Mouse (Mus musculus) CH12.LX (cell line): ENCODE data around the gene Glb1. TPM values are rescaled to one million over a fixed set of nuclear protein-coding genes. Genes with fewer than 3 reads are reported as not detected.

ENCODE experiments used
- DNase-seq: peaks from one replicate; pipeline ENCODE4 v3.0.0-alpha.2; 2013; ENCODE audit errors: extremely low read depth
- H3K27ac ChIP-seq: 2 replicates; pipeline ENCODE4 v1.5.1; 2012; ENCODE audit warnings: low read depth, mild to moderate bottlenecking, control low read depth, moderate library complexity; ENCODE audit not compliant: insufficient read depth
- H3K27me3 ChIP-seq: replicated peaks from 2 replicates; pipeline ENCODE3; 2012; ENCODE audit warnings: inconsistent platforms
- H3K36me3 ChIP-seq, 2 experiments: replicated peaks in 1 of 2; 2 replicates each; pipeline versions ENCODE3 to v1.6.1; 2012; ENCODE audit warnings: inconsistent platforms in 1 of 2, low read length in 1 of 2, mild to moderate bottlenecking in 1 of 2, mixed read lengths in 1 of 2, moderate library complexity in 1 of 2; ENCODE audit not compliant: control insufficient read depth in 1 of 2, insufficient read depth in 1 of 2
- H3K4me1 ChIP-seq, 2 experiments: 2 replicates each; pipeline ENCODE4 v1.6.1; 2012; ENCODE audit warnings: inconsistent platforms in 1 of 2, moderate library complexity in 1 of 2; ENCODE audit not compliant: insufficient read depth in 2 of 2, control insufficient read depth in 1 of 2
- H3K4me2 ChIP-seq: 2 replicates; pipeline ENCODE4 v1.6.1; 2012; ENCODE audit warnings: low read depth, mild to moderate bottlenecking, control low read depth; ENCODE audit not compliant: poor library complexity, insufficient read depth, severe bottlenecking
- H3K4me3 ChIP-seq, 3 experiments: fragments of 150-350 bp in 1 of 3; sonication (generic) in 1 of 3; replicated peaks in 1 of 3; 2 replicates each; pipeline versions ENCODE3 to v1.5.1; 2011 to 2012; ENCODE audit warnings: low read depth in 2 of 3, low read length in 2 of 3, mild to moderate bottlenecking in 2 of 3, moderate library complexity in 2 of 3, control low read depth in 1 of 3, improper control_type of control experiment in 1 of 3, inconsistent platforms in 1 of 3, mixed read lengths in 1 of 3; ENCODE audit not compliant: poor library complexity in 1 of 3
- H3K79me2 ChIP-seq: replicated peaks from 2 replicates; pipeline ENCODE4 v1.6.1; 2012; ENCODE audit warnings: mild to moderate bottlenecking, moderate library complexity; ENCODE audit not compliant: control insufficient read depth, poor library complexity, insufficient read depth, severe bottlenecking; ENCODE audit errors: extremely low read depth
- H3K9ac ChIP-seq: 2 replicates; pipeline ENCODE4 v1.6.1; 2012; ENCODE audit warnings: low read depth, mild to moderate bottlenecking, control low read depth, moderate library complexity; ENCODE audit not compliant: insufficient read depth
- H3K9me3 ChIP-seq: replicated peaks from 2 replicates; pipeline ENCODE3; 2012; ENCODE audit warnings: low read length, inconsistent platforms, mixed read lengths
- BHLHE40 ChIP-seq: IDR thresholded peaks from 2 replicates; pipeline ENCODE4 v1.6.1; 2011; ENCODE audit warnings: mild to moderate bottlenecking, low read depth, low read length, improper control_type of control experiment
- CTCF ChIP-seq, 2 experiments: IDR thresholded peaks in 1 of 2; conservative IDR thresholded peaks in 1 of 2; 2 replicates each; pipeline ENCODE4 v1.5.1; 2011 to 2012; ENCODE audit warnings: low read depth in 2 of 2, low read length in 2 of 2, improper control_type of control experiment in 1 of 2, inconsistent platforms in 1 of 2, mild to moderate bottlenecking in 1 of 2, moderate library complexity in 1 of 2
- E2F4 ChIP-seq: IDR thresholded peaks from 2 replicates; pipeline ENCODE4 v1.6.1; 2011; ENCODE audit warnings: low read depth, low read length, improper control_type of control experiment; ENCODE audit not compliant: insufficient replicate concordance
- ELF1 ChIP-seq: IDR thresholded peaks from 2 replicates; pipeline ENCODE4 v1.6.1; 2014; ENCODE audit warnings: low read depth, mild to moderate bottlenecking, inconsistent platforms, low read length, improper control_type of control experiment
- EP300 ChIP-seq: IDR thresholded peaks from 2 replicates; pipeline ENCODE4 v1.6.1; 2011; ENCODE audit warnings: low read length, improper control_type of control experiment
- HCFC1 ChIP-seq: IDR thresholded peaks from 2 replicates; pipeline ENCODE4 v1.6.1; 2012; ENCODE audit warnings: low read depth, mild to moderate bottlenecking, inconsistent platforms, low read length, improper control_type of control experiment
- IRF4 ChIP-seq: IDR thresholded peaks from 2 replicates; pipeline ENCODE4 v1.6.1; 2014; ENCODE audit warnings: low read depth, mild to moderate bottlenecking, inconsistent platforms, low read length, improper control_type of control experiment
- JUND ChIP-seq: conservative IDR thresholded peaks from 2 replicates; pipeline ENCODE4 v1.6.1; 2011; ENCODE audit warnings: low read depth, low read length, improper control_type of control experiment
- MAFK ChIP-seq: IDR thresholded peaks from 2 replicates; pipeline ENCODE4 v1.6.1; 2011; ENCODE audit warnings: low read length, improper control_type of control experiment; ENCODE audit not compliant: insufficient replicate concordance
- MAX ChIP-seq: IDR thresholded peaks from 2 replicates; pipeline ENCODE4 v1.6.1; 2011; ENCODE audit warnings: low read length, improper control_type of control experiment
- MEF2A ChIP-seq: IDR thresholded peaks from 2 replicates; pipeline ENCODE4 v1.6.1; 2014; ENCODE audit warnings: low read depth, mild to moderate bottlenecking, inconsistent platforms, low read length, improper control_type of control experiment, borderline replicate concordance
- MXI1 ChIP-seq: IDR thresholded peaks from 2 replicates; pipeline ENCODE4 v1.6.1; 2011; ENCODE audit warnings: mild to moderate bottlenecking, low read depth, low read length, improper control_type of control experiment
- MYC ChIP-seq: IDR thresholded peaks from 2 replicates; pipeline ENCODE4 v1.6.1; 2011; ENCODE audit warnings: low read depth, mild to moderate bottlenecking, improper control_type of control experiment, low read length
- NELFE ChIP-seq: IDR thresholded peaks from 2 replicates; pipeline ENCODE4 v1.6.1; 2011; ENCODE audit warnings: low read depth, low read length, improper control_type of control experiment
- NRF1 ChIP-seq: IDR thresholded peaks from 2 replicates; pipeline ENCODE4 v1.6.1; 2014; ENCODE audit warnings: low read depth, mild to moderate bottlenecking, inconsistent platforms, low read length, improper control_type of control experiment, moderate library complexity
- PAX5 ChIP-seq: IDR thresholded peaks from 2 replicates; pipeline ENCODE4 v1.6.1; 2012; ENCODE audit warnings: low read length, inconsistent platforms, mixed read lengths
- RAD21 ChIP-seq: IDR thresholded peaks from 2 replicates; pipeline ENCODE4 v1.6.1; 2011; ENCODE audit warnings: low read depth, mild to moderate bottlenecking, low read length, improper control_type of control experiment, moderate library complexity
- TBP ChIP-seq: conservative IDR thresholded peaks from 2 replicates; pipeline ENCODE4 v1.6.1; 2011; ENCODE audit warnings: low read depth, low read length, improper control_type of control experiment
- UBTF ChIP-seq: IDR thresholded peaks from 2 replicates; pipeline ENCODE4 v1.6.1; 2012; ENCODE audit warnings: low read depth, mild to moderate bottlenecking, inconsistent platforms, low read length, improper control_type of control experiment, moderate library complexity
- ZC3H11A ChIP-seq: IDR thresholded peaks from 2 replicates; pipeline ENCODE4 v1.6.1; 2012; ENCODE audit warnings: low read depth, mild to moderate bottlenecking, inconsistent platforms, low read length, improper control_type of control experiment
- ZKSCAN1 ChIP-seq: IDR thresholded peaks from 2 replicates; pipeline ENCODE4 v1.6.1; 2012; ENCODE audit warnings: low read depth, inconsistent platforms, low read length, improper control_type of control experiment, borderline replicate concordance
- ZMIZ1 ChIP-seq: IDR thresholded peaks from 2 replicates; pipeline ENCODE4 v1.6.1; 2012; ENCODE audit warnings: low read depth, mild to moderate bottlenecking, inconsistent platforms, low read length, improper control_type of control experiment
- ZNF384 ChIP-seq: IDR thresholded peaks from 2 replicates; pipeline ENCODE4 v1.6.1; 2012; ENCODE audit warnings: low read depth, low read length, improper control_type of control experiment, inconsistent platforms
- dilution Hi-C: fragments of 300-500 bp; cut with MboI; formaldehyde crosslinking; loops from 2 replicates; pipeline ENCODE4 v1.14.3; 2020; ENCODE audit warnings: low sequenced_read_pairs; ENCODE audit not compliant: extremely low pct_unique_long_range_greater_than_20kb, extremely low pct_ligation_motif_present
- in situ Hi-C: fragments of 300-500 bp; cut with MboI; formaldehyde crosslinking; loops from 3 replicates; pipeline ENCODE4 v1.14.3; 2019; ENCODE audit warnings: low sequenced_read_pairs, low pct_ligation_motif_present, low pct_unique_long_range_greater_than_20kb, mixed read lengths
- polyA plus RNA-seq: library from polyadenylated mRNA; unstranded; fragments of >175 nt; gene quantifications from 2 replicates; pipeline ENCODE4 v1.2.1, GENCODE M21; 2012; ENCODE audit warnings: low read depth; ENCODE audit not compliant: insufficient read length
- total RNA-seq, 2 experiments: library from RNA; depleted of rRNA; stranded (reverse); fragments of 300-350 nt in 1 of 2; fragments of >200 nt in 1 of 2; gene quantifications; 2 replicates each; pipeline ENCODE4 v1.2.3; 2012 to 2014

Gene Glb1
- total and polyA plus RNA-seq, 3 experiments = 25.7 to 40.7 (median 35.4) TPM

- Histone ChIP-seq H3K27ac (no peak overlapping the region), H3K79me2 (no peaks in the 10 kb centered on the region), H3K9ac (no peak overlapping the region), H3K4me1 (peaks cover 0 to 4% of the 10 kb centered on the region in 2 experiments; a peak in 2 of 4 replicates), H3K9me3 (no peaks in the 10 kb centered on the region), H3K4me3 (no peak overlapping the region), H3K27me3 (no peaks in the 10 kb centered on the region), H3K4me2 (no peak overlapping the region), H3K36me3 (no peaks in the 10 kb centered on the region)
- no peak for TF ChIP-seq MAX
- TF ChIP-seq NRF1 = no peak
- no peak for TF ChIP-seq ZKSCAN1
- TF ChIP-seq MEF2A = no peak
- no peak for TF ChIP-seq JUND
- no peak for TF ChIP-seq MXI1
- TF ChIP-seq ELF1 = no peak
- no peak for TF ChIP-seq EP300
- no peak for TF ChIP-seq UBTF
- no peak for TF ChIP-seq NELFE
- no peak for TF ChIP-seq ZNF384
- no peak for TF ChIP-seq TBP
- dilution Hi-C loops = no loop called here
- DNase-seq = no peak
- in situ Hi-C loops = no loop called here
Measured at GRCm38 (mm10) chr9:114395258-114395657, 5.6 kb upstream of the Glb1 start.

- DNase-seq = no peak
- dilution Hi-C loops = no loop called here
- no peak overlapping the region for H3K9ac ChIP-seq
Measured at GRCm38 (mm10) chr9:114399680-114400079, 1.2 kb upstream of the Glb1 start.

More at GRCm38 (mm10) chr9:114399680-114400079, 1.2 kb upstream of the Glb1 start:
- peaks cover 9 to 13% of the 10 kb centered on the region in 2 experiments for H3K36me3 ChIP-seq
- H3K79me2 ChIP-seq = peaks cover 27% of the 10 kb centered on the region
- no peaks in the 10 kb centered on the region for H3K27me3 ChIP-seq
- H3K27ac ChIP-seq = no peak overlapping the region
- no peaks in the 10 kb centered on the region for H3K9me3 ChIP-seq
- H3K4me1 ChIP-seq = peaks cover 0 to 16% of the 10 kb centered on the region in 2 experiments; a peak in 2 of 4 replicates
- H3K4me3 ChIP-seq = no peak overlapping the region
- in situ Hi-C loops = no loop called here
- no peak overlapping the region for H3K4me2 ChIP-seq
- no peak for TF ChIP-seq ZC3H11A
- no peak for TF ChIP-seq RAD21
- TF ChIP-seq NELFE = no peak
- TF ChIP-seq CTCF (conservative IDR thresholded peaks at IDR 0.05 in 1 of 2, IDR thresholded peaks at IDR 0.05 in 1 of 2; ENCODE audit: low read depth in 2 of 2, low read length in 2 of 2) = no peak
- no peak for TF ChIP-seq MYC
- TF ChIP-seq JUND = no peak
- no peak for TF ChIP-seq IRF4
- TF ChIP-seq ZMIZ1 = no peak
- TF ChIP-seq ELF1 = no peak
- no peak for TF ChIP-seq MAFK
- no peak for TF ChIP-seq PAX5
- no peak for TF ChIP-seq BHLHE40
- TF ChIP-seq HCFC1 = no peak
- TF ChIP-seq E2F4 = no peak
- TF ChIP-seq UBTF = no peak
- TF ChIP-seq, all 38 proteins: peak for 0
